Mouse (Mus musculus) MEL (cell line): ENCODE measurements around the gene Pkn3. TPM values are rescaled to one million over a fixed set of nuclear protein-coding genes. Genes with fewer than 3 reads are reported as not detected.
A peak's percentile ranks its signal among the peaks of the same experiment; 100 is the strongest.

Experiments used
- DNase-seq: peaks from one replicate; pipeline ENCODE4 v3.0.0; 2011; ENCODE audit warnings: low read depth, low spot score
- H3K27ac ChIP-seq: 2 replicates; pipeline ENCODE4 v1.5.1; 2012; ENCODE audit warnings: low read depth, mild to moderate bottlenecking, control low read depth, low read length, moderate library complexity; ENCODE audit not compliant: control insufficient read depth
- H3K27me3 ChIP-seq, 2 experiments: fragments of 150-350 bp in 1 of 2; sonication (generic) in 1 of 2; 2 replicates each; pipeline ENCODE4 v1.6.1; 2012; ENCODE audit warnings: low read length in 2 of 2, mild to moderate bottlenecking in 2 of 2, improper control_type of control experiment in 1 of 2, moderate library complexity in 1 of 2; ENCODE audit not compliant: insufficient read depth in 2 of 2, control insufficient read depth in 1 of 2
- H3K36me3 ChIP-seq, 2 experiments: 2 replicates each; pipeline ENCODE4 v1.6.1; 2012 to 2014; ENCODE audit warnings: low read length in 2 of 2, improper control_type of control experiment in 1 of 2, inconsistent platforms in 1 of 2, mild to moderate bottlenecking in 1 of 2; ENCODE audit not compliant: insufficient read depth in 2 of 2, control insufficient read depth in 1 of 2
- H3K4me1 ChIP-seq, 2 experiments: fragments of 150-350 bp in 1 of 2; sonication (generic) in 1 of 2; 2 replicates each; pipeline ENCODE4 v1.6.1; 2012; ENCODE audit warnings: low read length in 2 of 2, improper control_type of control experiment in 1 of 2, mild to moderate bottlenecking in 1 of 2; ENCODE audit not compliant: insufficient read depth in 2 of 2, control insufficient read depth in 1 of 2
- H3K4me3 ChIP-seq, 2 experiments: fragments of 150-350 bp in 1 of 2; sonication (generic) in 1 of 2; 2 replicates each; pipeline ENCODE4 v1.5.1; 2012; ENCODE audit warnings: low read depth in 2 of 2, low read length in 2 of 2, mild to moderate bottlenecking in 2 of 2, moderate library complexity in 2 of 2, control low read depth in 1 of 2, improper control_type of control experiment in 1 of 2; ENCODE audit not compliant: control insufficient read depth in 1 of 2, insufficient read depth in 1 of 2
- H3K79me2 ChIP-seq: 2 replicates; pipeline ENCODE4 v1.6.1; 2012; ENCODE audit warnings: mild to moderate bottlenecking, low read length, moderate library complexity; ENCODE audit not compliant: control insufficient read depth, poor library complexity, insufficient read depth
- H3K9ac ChIP-seq: 2 replicates; pipeline ENCODE4 v1.6.1; 2012; ENCODE audit warnings: low read depth, mild to moderate bottlenecking, control low read depth, low read length, moderate library complexity; ENCODE audit not compliant: control insufficient read depth, poor library complexity, severe bottlenecking
- H3K9me3 ChIP-seq: fragments of 150-350 bp; sonication (generic); replicated peaks from 2 replicates; pipeline ENCODE4 v1.6.1; 2012; ENCODE audit warnings: mild to moderate bottlenecking, low read length, improper control_type of control experiment, moderate library complexity; ENCODE audit not compliant: insufficient read depth
- CHD1 ChIP-seq: IDR thresholded peaks from 2 replicates; pipeline ENCODE4 v1.6.1; 2012; ENCODE audit warnings: low read depth, mild to moderate bottlenecking, inconsistent platforms, low read length, improper control_type of control experiment
- CHD2 ChIP-seq: IDR thresholded peaks from 2 replicates; pipeline ENCODE4 v1.6.1; 2011; ENCODE audit warnings: low read length, improper control_type of control experiment
- E2F4 ChIP-seq: IDR thresholded peaks from 2 replicates; pipeline ENCODE4 v1.6.1; 2011; ENCODE audit warnings: low read depth, low read length, improper control_type of control experiment, borderline replicate concordance
- ELF1 ChIP-seq: IDR thresholded peaks from 2 replicates; pipeline ENCODE4 v1.6.1; 2014; ENCODE audit warnings: low read depth, mild to moderate bottlenecking, inconsistent platforms, low read length, improper control_type of control experiment, moderate library complexity
- EP300 ChIP-seq, 2 experiments: IDR thresholded peaks; 2 replicates each; pipeline ENCODE4 v1.6.1; 2011; ENCODE audit warnings: improper control_type of control experiment in 2 of 2, low read length in 2 of 2, low read depth in 1 of 2, mild to moderate bottlenecking in 1 of 2
- ETS1 ChIP-seq: IDR thresholded peaks from 2 replicates; pipeline ENCODE4 v1.6.1; 2012; ENCODE audit warnings: low read depth, mild to moderate bottlenecking, inconsistent platforms, low read length, improper control_type of control experiment, moderate library complexity
- GABPA ChIP-seq: IDR thresholded peaks from 2 replicates; pipeline ENCODE4 v1.6.1; 2012; ENCODE audit warnings: low read depth, mild to moderate bottlenecking, inconsistent platforms, low read length, improper control_type of control experiment, moderate library complexity
- GATA1 ChIP-seq: IDR thresholded peaks from 2 replicates; pipeline ENCODE4 v1.6.1; 2011; ENCODE audit warnings: low read depth, low read length, improper control_type of control experiment
- HCFC1 ChIP-seq: IDR thresholded peaks from 2 replicates; pipeline ENCODE4 v1.6.1; 2012; ENCODE audit warnings: low read depth, mild to moderate bottlenecking, inconsistent platforms, low read length, improper control_type of control experiment, moderate library complexity
- JUND ChIP-seq: IDR thresholded peaks from 2 replicates; pipeline ENCODE4 v1.6.1; 2011; ENCODE audit warnings: low read depth, mild to moderate bottlenecking, improper control_type of control experiment, low read length
- KAT2A ChIP-seq: conservative IDR thresholded peaks from 2 replicates; pipeline ENCODE4 v1.6.1; 2012; ENCODE audit warnings: low read depth, low read length, improper control_type of control experiment, inconsistent platforms
- MAFK ChIP-seq: IDR thresholded peaks from 2 replicates; pipeline ENCODE4 v1.6.1; 2011; ENCODE audit warnings: low read depth, mild to moderate bottlenecking, low read length, improper control_type of control experiment, borderline replicate concordance
- MAX ChIP-seq: IDR thresholded peaks from 2 replicates; pipeline ENCODE4 v1.6.1; 2011; ENCODE audit warnings: low read length, improper control_type of control experiment
- MAZ ChIP-seq: IDR thresholded peaks from 2 replicates; pipeline ENCODE4 v1.6.1; 2012; ENCODE audit warnings: low read depth, mild to moderate bottlenecking, inconsistent platforms, low read length, improper control_type of control experiment
- MEF2A ChIP-seq: IDR thresholded peaks from 2 replicates; pipeline ENCODE4 v1.6.1; 2014; ENCODE audit warnings: low read depth, mild to moderate bottlenecking, inconsistent platforms, low read length, improper control_type of control experiment; ENCODE audit not compliant: poor library complexity, insufficient replicate concordance, severe bottlenecking; ENCODE audit errors: extremely low read depth
- MXI1 ChIP-seq: IDR thresholded peaks from 2 replicates; pipeline ENCODE4 v1.6.1; 2011; ENCODE audit warnings: mild to moderate bottlenecking, low read depth, low read length, improper control_type of control experiment
- MYB ChIP-seq: IDR thresholded peaks from 2 replicates; pipeline ENCODE4 v1.6.1; 2011; ENCODE audit warnings: mild to moderate bottlenecking, low read depth, low read length, improper control_type of control experiment
- MYC ChIP-seq: IDR thresholded peaks from 2 replicates; pipeline ENCODE4 v1.6.1; 2011; ENCODE audit warnings: low read depth, mild to moderate bottlenecking, low read length, improper control_type of control experiment, moderate library complexity
- NELFE ChIP-seq: IDR thresholded peaks from 2 replicates; pipeline ENCODE4 v1.6.1; 2011; ENCODE audit warnings: low read depth, low read length, improper control_type of control experiment
- NRF1 ChIP-seq: IDR thresholded peaks from 2 replicates; pipeline ENCODE4 v1.6.1; 2014; ENCODE audit warnings: low read depth, mild to moderate bottlenecking, inconsistent platforms, low read length, improper control_type of control experiment, moderate library complexity; ENCODE audit not compliant: poor library complexity, insufficient read depth, severe bottlenecking
- POLR2A ChIP-seq, 2 experiments: IDR thresholded peaks; 2 replicates each; pipeline ENCODE4 v1.6.1; 2011 to 2012; ENCODE audit warnings: low read length in 2 of 2, mild to moderate bottlenecking in 2 of 2, control low read depth in 1 of 2, improper control_type of control experiment in 1 of 2, low read depth in 1 of 2, moderate library complexity in 1 of 2; ENCODE audit not compliant: control insufficient read depth in 1 of 2, insufficient read depth in 1 of 2, poor library complexity in 1 of 2
- POLR2AphosphoS2 ChIP-seq: IDR thresholded peaks from 2 replicates; pipeline ENCODE4 v1.6.1; 2011; ENCODE audit warnings: low read length, improper control_type of control experiment
- POLR2AphosphoS5 ChIP-seq: IDR thresholded peaks from 2 replicates; pipeline ENCODE4 v1.6.1; 2012; ENCODE audit warnings: low read depth, borderline replicate concordance, mild to moderate bottlenecking, inconsistent platforms, low read length, moderate library complexity, mixed read lengths
- RAD21 ChIP-seq: IDR thresholded peaks from 2 replicates; pipeline ENCODE4 v1.6.1; 2011; ENCODE audit warnings: mild to moderate bottlenecking, low read depth, low read length, improper control_type of control experiment
- RCOR1 ChIP-seq: IDR thresholded peaks from 2 replicates; pipeline ENCODE4 v1.6.1; 2012; ENCODE audit warnings: low read depth, mild to moderate bottlenecking, inconsistent platforms, low read length, improper control_type of control experiment
- SIN3A ChIP-seq: IDR thresholded peaks from 2 replicates; pipeline ENCODE4 v1.6.1; 2012; ENCODE audit warnings: low read length, improper control_type of control experiment, inconsistent platforms
- TBP ChIP-seq: IDR thresholded peaks from 2 replicates; pipeline ENCODE4 v1.8.0; 2011; ENCODE audit warnings: low read depth, low read length, improper control_type of control experiment
- TCF12 ChIP-seq: IDR thresholded peaks from 2 replicates; pipeline ENCODE4 v1.6.1; 2014; ENCODE audit warnings: low read depth, mild to moderate bottlenecking, inconsistent platforms, low read length, improper control_type of control experiment, moderate library complexity
- UBTF ChIP-seq: IDR thresholded peaks from 2 replicates; pipeline ENCODE4 v1.6.1; 2012; ENCODE audit warnings: low read depth, mild to moderate bottlenecking, inconsistent platforms, low read length, improper control_type of control experiment, moderate library complexity, borderline replicate concordance; ENCODE audit not compliant: insufficient read depth
- ZC3H11A ChIP-seq: IDR thresholded peaks from 2 replicates; pipeline ENCODE4 v1.6.1; 2012; ENCODE audit warnings: low read depth, mild to moderate bottlenecking, inconsistent platforms, low read length, improper control_type of control experiment
- ZMIZ1 ChIP-seq: IDR thresholded peaks from 2 replicates; pipeline ENCODE4 v1.6.1; 2012; ENCODE audit warnings: low read depth, mild to moderate bottlenecking, inconsistent platforms, low read length, improper control_type of control experiment, moderate library complexity
- polyA plus RNA-seq, 2 experiments: library from polyadenylated mRNA; stranded (reverse) in 1 of 2; unstranded in 1 of 2; fragments of >175 nt in 1 of 2; fragments of >200 nt in 1 of 2; gene quantifications; 2 replicates each; pipeline versions ENCODE4 v1.2.1 to v1.2.4; 2012; ENCODE audit warnings: low replicate concordance in 2 of 2, low read depth in 1 of 2; ENCODE audit not compliant: insufficient read length in 2 of 2, insufficient read depth in 1 of 2, missing spikeins in 1 of 2
- total RNA-seq: library from RNA; depleted of rRNA; stranded (reverse); fragments of 300-350 nt; gene quantifications from 2 replicates; pipeline ENCODE4 v1.2.3, GENCODE M21; 2012

Pkn3 gene
- total and polyA plus RNA-seq, 3 experiments, result 2.0 to 5.8 TPM; not detected in 1

DNA sequence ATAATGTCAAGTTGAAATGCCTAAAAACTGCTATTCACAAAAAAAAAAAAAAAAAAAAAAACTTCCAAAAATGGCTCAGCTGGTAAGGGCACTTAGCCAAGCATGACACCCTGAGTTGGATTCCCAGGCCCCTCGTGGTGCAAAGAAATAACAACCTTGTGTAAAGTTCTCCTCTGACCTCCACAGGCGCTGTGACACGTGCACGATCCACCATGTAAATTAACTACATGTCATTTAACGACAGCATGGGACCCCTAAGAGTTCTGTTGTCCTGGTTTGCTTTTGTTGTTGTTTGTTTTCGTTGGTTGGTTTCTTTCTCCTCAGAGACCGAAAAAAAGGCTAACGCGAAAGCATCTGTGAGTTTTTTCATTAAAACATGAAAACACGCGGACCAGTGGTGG is 29.4 kb upstream of the Pkn3 start (continued):
- TF ChIP-seq TBP (0 out of 2 replicates have a peak, but pooled peaks have one; percentile 23), MYB (no peak), MEF2A (no peak), CHD2 (no peak), GABPA (no peak), KAT2A (no peak), GATA1 (no peak), SIN3A (no peak; the same call in 1 of the 2 replicates), RCOR1 (no peak), POLR2AphosphoS5 (no peak), JUND (no peak), TCF12 (no peak), UBTF (no peak), ZC3H11A (no peak), CHD1 (0 out of 2 replicates have a peak, but pooled peaks have one; percentile 76), MAX (peak; percentile 94)

DNA sequence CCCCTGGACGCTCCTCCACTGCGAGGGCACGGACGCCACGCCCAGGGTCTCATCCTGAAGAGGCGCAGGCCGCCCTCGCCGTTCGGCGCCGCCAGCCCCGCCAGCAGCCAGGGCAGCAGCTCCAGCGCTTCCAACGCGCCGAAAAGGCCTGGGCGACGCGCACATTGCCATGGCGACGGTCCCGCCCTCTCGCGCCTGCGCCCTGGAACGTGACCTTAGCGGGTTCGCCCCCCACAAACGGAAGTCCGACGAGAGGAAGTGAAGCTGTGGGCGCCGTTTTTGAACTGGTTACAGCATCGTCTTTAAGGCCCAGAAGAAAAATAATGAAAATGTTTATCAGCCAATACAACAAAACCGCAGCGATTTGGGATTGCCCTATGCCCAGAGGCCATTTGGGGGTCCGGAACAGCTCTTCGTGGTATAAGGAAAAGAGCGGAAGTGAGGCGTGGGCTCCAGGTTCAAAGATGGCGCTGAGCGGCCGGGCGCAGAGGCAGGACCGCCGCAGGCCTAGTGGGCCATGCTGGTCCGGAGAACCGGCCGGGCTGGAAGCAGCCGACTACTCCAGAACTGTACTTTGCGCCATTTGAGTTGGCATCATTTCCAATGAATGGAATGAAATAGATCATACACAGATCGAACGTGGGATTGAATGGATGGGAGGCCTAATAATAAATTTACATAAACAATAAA is 28.6 kb upstream of the Pkn3 start, which contains the start of gene Wdr34:
Gene Wdr34 (minus strand): TSS at position 183 of the 690 bp plus-strand sequence.
- H3K4me1 ChIP-seq, result peaks cover 2 to 28% of the 10 kb centered on the region in 2 experiments
- peak within 1 kb of the TSS; percentile 61 to 64 for H3K4me3 ChIP-seq
- TF ChIP-seq SIN3A (peak; percentile 98), ELF1 (peak; percentile 89), CHD1 (peak; percentile 90; the same call in 1 of the 2 replicates), MEF2A (no peak), MXI1 (peak; percentile 95), GATA1 (no peak), KAT2A (peak; percentile 83), UBTF (peak; percentile 71; the same call in 1 of the 2 replicates), MAZ (peak; percentile 87; the same call in 1 of the 2 replicates), POLR2AphosphoS2 (peak; percentile 34; the same call in 1 of the 2 replicates), RAD21 (no peak), ZMIZ1 (peak; percentile 63; the same call in 1 of the 2 replicates), MYC (peak; percentile 86), NRF1 (peak; percentile 95), POLR2A (IDR thresholded peaks at IDR 0.05; ENCODE audit: control insufficient read depth in 1 of 2, insufficient read depth in 1 of 2, low read depth in 1 of 2, low read length in 2 of 2, poor library complexity in 1 of 2) (peak; percentile 69 to 84; a peak in 3 of 4 replicates), JUND (no peak), HCFC1 (peak; percentile 95), NELFE (peak; percentile 61), EP300 (IDR thresholded peaks at IDR 0.05; ENCODE audit: low read depth in 1 of 2, low read length in 2 of 2) (no peak; a peak in 1 of 4 replicates), E2F4 (peak; percentile 81; the same call in 1 of the 2 replicates), MAFK (no peak), RCOR1 (peak; percentile 25; the same call in 1 of the 2 replicates), TBP (peak; percentile 76; the same call in 1 of the 2 replicates), TCF12 (peak; percentile 65), MYB (no peak), ETS1 (peak; percentile 52; the same call in 1 of the 2 replicates)
- no peaks in the 10 kb centered on the region for H3K9me3 ChIP-seq
- peaks cover 0 to 20% of the 10 kb centered on the region in 2 experiments; a peak in 2 of 4 replicates for H3K36me3 ChIP-seq
- no peaks in the 10 kb centered on the region for H3K27me3 ChIP-seq
- H3K9ac ChIP-seq, result peak within 1 kb of the TSS; percentile 87
- DNase-seq, result peak; percentile 98
- H3K27ac ChIP-seq, result peak within 1 kb of the TSS; percentile 98
- peaks cover 13% of the 10 kb centered on the region for H3K79me2 ChIP-seq
